Mouse (Mus musculus) neutrophil, adult 65 days (primary cell): Measurements from ENCODE around the gene Zdhhc4. TPM values are rescaled to one million over a fixed set of nuclear protein-coding genes. Genes with fewer than 3 reads are reported as not detected.

Source experiments
- total RNA-seq: library from RNA; stranded (reverse); gene quantifications from 2 replicates; pipeline ENCODE4 v1.2.4, GENCODE M21; 2023

The Zdhhc4 gene
- 39.6 and 43.0 TPM in 2 replicates for total RNA-seq

GRCm38 (mm10) chr5:143328690-143329495, at the start of gene Zdhhc4:
Gene Zdhhc4, minus strand, starts transcription at chr5:143329256.

GRCm38 (mm10) chr5:143356686-143357388, 27.8 kb upstream of the Zdhhc4 start, which contains the start of gene Grid2ip:
Gene Grid2ip, plus strand, starts transcription at chr5:143357338.

DNA sequence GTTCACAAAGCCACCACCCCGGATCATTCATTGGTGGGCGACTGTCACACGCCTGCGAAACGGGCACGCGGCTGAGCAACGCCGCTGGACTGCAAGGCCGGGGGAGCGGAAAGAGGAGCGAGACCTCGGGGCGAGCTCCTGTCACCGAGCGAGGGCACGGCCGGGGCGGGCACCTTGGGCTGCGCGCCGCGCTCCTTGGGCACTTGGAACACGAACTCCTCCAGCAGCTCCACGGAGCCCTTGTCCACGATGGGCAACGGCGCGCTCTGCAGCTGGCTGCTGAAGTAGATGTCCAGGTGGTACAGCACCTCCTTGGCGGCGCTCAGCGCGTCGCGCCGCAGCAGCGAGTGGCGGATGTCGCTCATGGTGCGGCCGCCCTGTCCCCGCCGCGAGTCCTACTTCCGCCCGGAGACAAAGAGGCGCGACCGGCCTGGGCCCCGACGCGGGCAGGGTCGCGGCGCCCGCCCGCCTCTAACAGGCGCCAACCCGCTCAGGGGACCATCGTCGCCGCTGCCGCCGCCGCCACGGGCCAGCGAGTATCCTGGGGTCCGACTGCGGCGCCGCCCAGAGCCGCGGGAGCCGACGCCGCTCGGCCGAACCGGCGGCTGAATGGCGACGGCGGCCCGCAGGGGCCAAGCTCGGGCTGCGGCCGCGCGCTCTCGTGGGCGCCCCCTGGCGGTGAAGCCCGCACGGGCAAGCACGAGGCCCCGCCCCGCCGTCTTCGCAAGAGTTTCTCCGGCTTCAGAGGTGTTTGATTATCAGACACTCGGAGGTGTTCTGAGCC, 14.1 kb downstream of the Zdhhc4 start, which contains the start of gene E130309D02Rik:
E130309D02Rik (minus strand) TSS at position 631 of the 784 bp plus-strand sequence.

DNA sequence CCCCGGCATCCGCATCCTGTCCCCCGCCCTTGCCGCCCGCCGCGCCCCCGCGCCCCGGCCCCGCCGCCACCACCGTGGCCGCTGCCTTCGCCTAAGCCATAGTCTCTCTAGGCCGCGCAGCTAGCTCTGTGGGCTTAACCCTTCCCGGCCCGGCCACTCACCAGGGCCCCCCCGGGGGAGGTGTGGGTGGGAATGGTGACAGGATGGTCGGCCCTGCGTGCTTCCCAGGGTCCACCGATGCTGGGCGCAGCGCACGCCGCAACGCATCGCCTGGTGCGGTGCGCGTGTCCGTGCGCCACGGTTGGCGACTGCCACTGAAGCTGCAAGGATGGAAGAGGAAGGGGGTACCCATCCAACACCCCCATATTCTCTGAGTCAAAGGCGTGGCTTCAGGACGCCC, 35.7 kb downstream of the Zdhhc4 start, which contains the start of gene Zfp853:
Zfp853 (minus strand) TSS at position 220 of the 400 bp plus-strand sequence.

DNA sequence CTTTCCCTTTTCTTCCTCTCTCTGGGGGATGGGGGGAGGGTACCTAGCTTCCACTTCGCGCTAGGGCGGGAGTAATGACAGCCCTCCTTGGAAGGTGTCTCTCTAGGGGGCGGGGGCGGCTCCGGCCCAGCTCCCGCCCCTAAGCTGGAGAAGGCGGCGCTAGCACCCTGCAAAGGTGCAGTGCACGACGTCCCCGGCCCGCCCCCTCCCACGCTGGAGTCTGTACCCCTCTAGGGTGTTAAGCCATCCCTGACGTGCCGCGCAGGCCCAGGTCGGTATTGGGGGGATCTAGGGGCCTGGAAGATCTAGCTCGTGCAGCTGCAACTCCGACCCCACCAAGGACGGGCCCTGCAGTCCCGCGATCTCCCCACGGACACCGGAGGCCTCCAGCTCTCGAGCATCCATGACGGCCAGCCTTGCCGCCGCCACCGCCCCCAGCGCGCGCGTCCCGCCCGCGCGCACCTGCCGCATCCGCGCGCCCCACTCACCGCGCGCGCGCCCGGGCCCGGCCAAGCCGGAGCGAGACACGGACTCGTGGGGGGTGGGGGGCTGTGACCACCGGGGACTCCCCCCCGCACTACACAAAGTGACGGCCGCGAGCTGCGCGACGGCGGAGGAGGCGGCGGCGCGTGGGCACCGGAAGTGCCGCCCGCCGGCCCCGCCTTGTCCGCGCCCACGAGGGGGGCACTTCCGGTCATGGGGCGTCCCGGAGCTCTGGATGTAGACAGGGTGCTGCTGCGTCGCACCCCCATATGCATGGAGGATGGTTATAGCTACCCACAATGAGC, 59.5 kb downstream of the Zdhhc4 start, which contains the start of gene Zfp316:
Zfp316 (minus strand) TSS at position 660 of the 788 bp plus-strand sequence.

Other genes starting within 250 kb of the Zdhhc4 start
- gene Rnf216, start 216.3 kb downstream of the Zdhhc4 start, total RNA-seq, result 55.9 and 81.8 TPM in 2 replicates
- 0.11 and 0.16 TPM in 2 replicates for gene Olfr718-ps1, start 181.7 kb downstream of the Zdhhc4 start, total RNA-seq
- 3.9 and 5.2 TPM in 2 replicates for gene Rbak, start 148.5 kb downstream of the Zdhhc4 start, total RNA-seq
- not detected in 2 replicates for gene Spdye4b, start 148.2 kb downstream of the Zdhhc4 start, total RNA-seq
- not detected in 2 replicates for gene Spdye4a, start 102.4 kb downstream of the Zdhhc4 start, total RNA-seq
- gene Zfp12, start 94.1 kb downstream of the Zdhhc4 start, total RNA-seq, result 2.7 and 3.8 TPM in 2 replicates
- gene Zfp316, start 59.2 kb downstream of the Zdhhc4 start, total RNA-seq, result 0.43 and 0.60 TPM in 2 replicates
- 0.25 TPM in 1 of 2 replicates, not detected in the other for gene Zfp853, start 35.6 kb downstream of the Zdhhc4 start, total RNA-seq
- 16.3 and 17.0 TPM in 2 replicates for gene E130309D02Rik, start 13.9 kb downstream of the Zdhhc4 start, total RNA-seq
- gene Grid2ip, start 28.1 kb upstream of the Zdhhc4 start, total RNA-seq, result not detected in 2 replicates
- 34.3 and 35.9 TPM in 2 replicates for gene Kdelr2, start 74.6 kb upstream of the Zdhhc4 start, total RNA-seq
- gene Daglb, start 135.3 kb upstream of the Zdhhc4 start, total RNA-seq, result 24.1 and 32.9 TPM in 2 replicates
- gene Rac1, start 198.8 kb upstream of the Zdhhc4 start, total RNA-seq, result 373 and 445 TPM in 2 replicates